19 mouse cellular contexts compared by ENCODE assay signal in the genomic region with DNA sequence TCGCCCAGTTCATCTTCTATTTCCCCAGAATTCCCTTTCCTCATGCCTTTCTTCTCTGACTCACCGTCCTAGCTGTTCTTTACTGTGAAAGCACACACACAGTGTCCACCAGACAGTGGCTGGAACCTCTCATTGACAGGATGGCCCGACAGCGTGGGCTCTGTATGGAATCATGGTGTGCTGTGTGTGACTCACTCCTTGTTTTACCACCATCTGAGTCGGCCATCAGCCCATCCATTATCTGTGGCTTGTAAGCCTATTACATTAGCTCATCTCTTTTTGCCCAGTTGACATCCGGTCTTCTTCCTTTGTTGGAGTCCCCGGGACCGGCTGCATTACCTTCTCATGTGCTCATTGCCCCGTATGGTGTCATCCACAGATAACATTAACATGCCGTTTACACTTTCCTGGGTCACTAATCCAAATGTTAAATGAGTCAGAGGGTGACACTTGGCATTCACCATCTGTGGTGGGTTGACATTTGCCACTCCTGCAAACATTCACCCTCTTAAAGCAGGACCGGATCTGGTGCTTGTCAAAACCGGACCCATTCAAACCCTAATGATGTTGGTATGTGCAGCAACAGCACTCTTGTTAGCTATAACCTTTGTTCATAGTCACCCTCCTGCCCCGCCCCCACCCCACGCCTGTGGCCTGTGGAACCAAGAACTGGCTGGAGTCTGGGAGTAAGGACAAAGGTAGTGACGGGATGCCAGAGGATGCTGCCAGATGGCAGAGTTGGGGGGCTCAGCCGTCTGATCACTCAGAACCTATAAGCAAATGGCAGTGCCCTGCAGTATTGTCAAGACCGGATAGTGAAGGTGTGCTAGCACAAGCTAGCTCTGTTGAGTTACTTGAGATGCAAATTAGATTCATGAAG.
DNase-seq lines count a peak whose midpoint lies in the region; ATAC-seq and TF ChIP-seq lines count a peak whose summit lies in the region.
"Had no signal": no experiment of that assay in that cellular context is flagged by ENCODE, and none has a peak within 500 bp of the region (broad histone marks: within the 10 kb centered on the region; RNA-seq: fewer than 3 reads in every experiment).

No protein-coding gene starts in this region.

- no peaks in the 10 kb centered on the region for H3K79me2 ChIP-seq in myocyte (ENCODE audit: control insufficient read depth, insufficient read depth)

- no peak for ATAC-seq in cerebellum, adult (ENCODE audit: insufficient number of reproducible peaks, low FRiP score, low TSS enrichment)
- peak; percentile 20; the same call in 1 of the 2 replicates for ATAC-seq in heart, postnatal 0 days (ENCODE audit: insufficient read depth, low read depth)
- no peak for ATAC-seq in granulocyte monocyte progenitor cell, adult 5-6 weeks (replicated peaks; ENCODE audit: poor library complexity, severe bottlenecking)

- no peak overlapping the region for H3K9ac ChIP-seq in heart, postnatal 0 days (replicated peaks; ENCODE audit: low read depth, low read length)
- H3K9ac ChIP-seq: embryonic facial prominence, embryonic 13.5 days; heart, embryonic 15.5 days; hindbrain, embryonic 13.5 days; limb, embryonic 13.5 days; neural tube, embryonic 15.5 days had no signal

- H3K4me3 ChIP-seq in heart, postnatal 0 days (ENCODE audit: low read depth, low read length) = no peak overlapping the region
- H3K4me3 ChIP-seq in myocyte = no peak overlapping the region
- H3K4me3 ChIP-seq: embryonic facial prominence, embryonic 13.5 days; heart, embryonic 15.5 days; hindbrain, embryonic 13.5 days; limb, embryonic 13.5 days; neural tube, embryonic 15.5 days had no signal

- no peak for TF ChIP-seq EP300 in heart, postnatal 0 days (IDR thresholded peaks at IDR 0.05; ENCODE audit: low read depth)

- DNase-seq in cerebellum, postnatal 10 days = peak; percentile 51 to 62
- no peak for DNase-seq in heart, postnatal 0 days (ENCODE audit: low spot score)
- no peak for DNase-seq in heart, postnatal 25 days (ENCODE audit: low spot score)
- DNase-seq in urinary bladder, postnatal 14 days (ENCODE audit: low spot score) = peak; percentile 22
- no peak for DNase-seq in urinary bladder, postnatal 10 days (ENCODE audit: low spot score)
- DNase-seq: B cell, adult 2 months; cerebellum, adult 11-12 months; kidney, adult 11 months; lung, postnatal 36 days; thymus, postnatal 4 days had no signal

- H3K4me2 ChIP-seq in heart, postnatal 0 days (ENCODE audit: low read depth, low read length) = no peak overlapping the region
- peak overlapping the region; percentile 62 for H3K4me2 ChIP-seq in myocyte (ENCODE audit: low read depth)
- H3K4me2 ChIP-seq: embryonic facial prominence, embryonic 13.5 days; heart, embryonic 15.5 days; hindbrain, embryonic 13.5 days; limb, embryonic 13.5 days; midbrain, embryonic 11.5 days; neural tube, embryonic 15.5 days had no signal

- H3K27me3 ChIP-seq in heart, postnatal 0 days (ENCODE audit: control insufficient read depth, insufficient read depth, low read length) = no peaks in the 10 kb centered on the region
- no peaks in the 10 kb centered on the region for H3K27me3 ChIP-seq in myocyte (ENCODE audit: control insufficient read depth, insufficient read depth, insufficient read length)
- H3K27me3 ChIP-seq: embryonic facial prominence, embryonic 13.5 days; heart, embryonic 15.5 days; hindbrain, embryonic 13.5 days; neural tube, embryonic 15.5 days had no signal

- WGBS in heart, postnatal 0 days = 42% methylated on average over 17 of the region's 17 CpGs

- intact Hi-C loops in heart, postnatal 25 days (cut with DNase I) = no loop called here

- TF ChIP-seq POLR2A in myocyte (IDR thresholded peaks at IDR 0.05; ENCODE audit: insufficient read length, low read depth) = no peak

- peaks cover 6% of the 10 kb centered on the region; the same call in 1 of the 2 replicates for H3K4me1 ChIP-seq in heart, postnatal 0 days (ENCODE audit: control insufficient read depth, insufficient read depth)
- H3K4me1 ChIP-seq: embryonic facial prominence, embryonic 13.5 days; limb, embryonic 13.5 days; neural tube, embryonic 15.5 days had no signal

- no peak overlapping the region for H3K27ac ChIP-seq in heart, postnatal 0 days (ENCODE audit: low read depth)
- H3K27ac ChIP-seq: embryonic facial prominence, embryonic 13.5 days; heart, embryonic 15.5 days; hindbrain, embryonic 13.5 days; limb, embryonic 13.5 days; neural tube, embryonic 15.5 days had no signal

- H3ac ChIP-seq in myocyte (ENCODE audit: control insufficient read depth, insufficient read length) = no peak overlapping the region

- no peaks in the 10 kb centered on the region for H3K36me3 ChIP-seq in heart, postnatal 0 days (replicated peaks; ENCODE audit: control insufficient read depth, insufficient read depth, low read length)
- no peaks in the 10 kb centered on the region for H3K36me3 ChIP-seq in myocyte (ENCODE audit: control insufficient read depth, insufficient read depth)
- H3K36me3 ChIP-seq: embryonic facial prominence, embryonic 13.5 days; heart, embryonic 15.5 days; hindbrain, embryonic 13.5 days; limb, embryonic 13.5 days; neural tube, embryonic 15.5 days had no signal

- TF ChIP-seq CTCF in heart, postnatal 0 days (IDR thresholded peaks at IDR 0.05; ENCODE audit: low read depth) = no peak

- no peaks in the 10 kb centered on the region for H3K9me3 ChIP-seq in heart, postnatal 0 days (replicated peaks; ENCODE audit: control insufficient read depth, low read length)
- H3K9me3 ChIP-seq: embryonic facial prominence, embryonic 13.5 days; heart, embryonic 15.5 days; hindbrain, embryonic 13.5 days; limb, embryonic 13.5 days; neural tube, embryonic 15.5 days had no signal

TF ChIP-seq in myocyte, 11 proteins besides CTCF, POLR2A, EP300 and RAD21:
- TF ChIP-seq USF1 (IDR thresholded peaks at IDR 0.05; ENCODE audit: low read depth) = no peak
- peak; percentile 17 for TF ChIP-seq MAX (IDR thresholded peaks at IDR 0.05; ENCODE audit: low read depth)
- peak in 1 of 3 experiments; percentile 22 for TF ChIP-seq MYOD1 (IDR thresholded peaks at IDR 0.05; ENCODE audit: control insufficient read depth in 1 of 3, insufficient read length in 2 of 3, low read depth in 2 of 3)
- TF ChIP-seq MYOG (IDR thresholded peaks at IDR 0.05; ENCODE audit: control insufficient read depth in 1 of 3, insufficient read depth in 1 of 3, insufficient read length in 2 of 3, low read depth in 2 of 3) = no peak
- no peak for TF ChIP-seq SRF (IDR thresholded peaks at IDR 0.05; ENCODE audit: control insufficient read depth, insufficient read length, low read depth)
- TF ChIP-seq CEBPB (IDR thresholded peaks at IDR 0.05; ENCODE audit: insufficient read depth, poor library complexity, severe bottlenecking) = peak; percentile 43; the same call in 1 of the 2 replicates
- no peak for TF ChIP-seq TCF12 (IDR thresholded peaks at IDR 0.05; ENCODE audit: insufficient read depth, poor library complexity, severe bottlenecking)
- no peak for TF ChIP-seq POLR2AphosphoS2 (IDR thresholded peaks at IDR 0.05; ENCODE audit: insufficient read length, low read depth)
- no peak for TF ChIP-seq REST (IDR thresholded peaks at IDR 0.05; ENCODE audit: insufficient read depth, insufficient read length)
TF ChIP-seq in myocyte: peak in this region for 3.

Comparison
In these comparisons a context has a peak if more than half of its experiments do, and no peak if none do; other contexts are left out.
1. DNase-seq: peak in cerebellum, postnatal 10 days (2 of 2) and urinary bladder, postnatal 14 days (single experiment); none in heart, postnatal 0 days (single experiment), heart, postnatal 25 days (single experiment) and urinary bladder, postnatal 10 days (single experiment).